ENCODE assay signal across 25 mouse cellular contexts in the genomic region with DNA sequence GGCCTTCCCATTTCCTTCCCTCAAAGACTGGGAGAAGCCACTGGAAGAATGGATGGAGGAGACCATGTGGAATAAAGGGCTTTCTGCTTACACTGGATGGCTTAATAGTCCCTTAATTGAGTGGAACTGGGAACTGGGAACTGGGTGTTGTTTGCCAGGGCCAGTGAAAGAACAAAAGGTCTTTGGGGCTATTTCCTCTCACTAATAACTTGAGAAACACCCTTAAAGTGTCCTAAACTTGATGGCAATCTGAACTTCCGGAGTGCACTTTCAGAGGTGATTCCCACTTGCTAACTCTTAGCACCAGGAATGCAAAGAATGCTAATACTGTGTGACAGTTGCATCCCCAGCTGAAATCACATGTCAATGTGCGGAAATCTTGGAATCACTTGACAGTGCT.
DNase-seq lines count a peak whose midpoint lies in the region; ATAC-seq lines count a peak whose summit lies in the region.
"Had no signal": no experiment of that assay in that cellular context is flagged by ENCODE, and none has a peak within 500 bp of the region (broad histone marks: within the 10 kb centered on the region; RNA-seq: fewer than 3 reads in every experiment).

No protein-coding gene starts in this region.

- no peak overlapping the region for H3K9ac ChIP-seq in hindbrain, embryonic 16.5 days (ENCODE audit: low read depth, low read length)
- H3K9ac ChIP-seq in neural tube, embryonic 15.5 days (replicated peaks): no peak overlapping the region
- H3K9ac ChIP-seq: embryonic facial prominence, embryonic 12.5 days; embryonic facial prominence, embryonic 15.5 days; forebrain, postnatal 0 days; hindbrain, embryonic 14.5 days had no signal

- DNase-seq in embryo, embryonic 10 days (ENCODE audit: low spot score): peak; percentile 45
- no peak for DNase-seq in embryo, embryonic 11 days
- DNase-seq in hindbrain, embryonic 10.5 days (ENCODE audit: low spot score): no peak
- DNase-seq in retina, postnatal 1 day: peak; percentile 57
- DNase-seq in retina, embryonic 14.5 days (ENCODE audit: low spot score): no peak
- DNase-seq: adrenal gland, adult 8-10 months; adrenal gland, postnatal 25 days; cerebellum, adult 11-12 months; cerebellum, adult 8-10 months; cerebellum, postnatal 10 days; cerebellum, postnatal 36 days; forebrain, postnatal 0 days; gastrocnemius, postnatal 10 days; gastrocnemius, postnatal 36 days; heart, postnatal 36 days had no signal

- no peaks in the 10 kb centered on the region for H3K27me3 ChIP-seq in hindbrain, embryonic 10.5 days (ENCODE audit: insufficient read depth, poor library complexity, severe bottlenecking)
- H3K27me3 ChIP-seq in hindbrain, embryonic 16.5 days (replicated peaks; ENCODE audit: control insufficient read depth, insufficient read depth, low read length): no peaks in the 10 kb centered on the region
- H3K27me3 ChIP-seq in neural tube, embryonic 15.5 days (replicated peaks): no peaks in the 10 kb centered on the region
- H3K27me3 ChIP-seq: CH12.LX; embryonic facial prominence, embryonic 12.5 days; embryonic facial prominence, embryonic 15.5 days had no signal

- no peak overlapping the region for H3K4me3 ChIP-seq in hindbrain, embryonic 10.5 days
- no peak overlapping the region for H3K4me3 ChIP-seq in hindbrain, embryonic 16.5 days (ENCODE audit: low read length)
- H3K4me3 ChIP-seq in neural tube, embryonic 15.5 days (replicated peaks): no peak overlapping the region
- H3K4me3 ChIP-seq: embryonic facial prominence, embryonic 12.5 days; embryonic facial prominence, embryonic 15.5 days had no signal

- H3K9me3 ChIP-seq in hindbrain, embryonic 10.5 days: no peaks in the 10 kb centered on the region
- no peaks in the 10 kb centered on the region for H3K9me3 ChIP-seq in hindbrain, embryonic 16.5 days (ENCODE audit: control insufficient read depth, low read length)
- no peaks in the 10 kb centered on the region for H3K9me3 ChIP-seq in neural tube, embryonic 15.5 days (replicated peaks)
- H3K9me3 ChIP-seq: embryonic facial prominence, embryonic 12.5 days; embryonic facial prominence, embryonic 15.5 days had no signal

- H3K27ac ChIP-seq in hindbrain, embryonic 10.5 days: 0 out of 2 replicates have a peak overlapping the region, but pooled peaks have one; percentile 12
- no peak overlapping the region for H3K27ac ChIP-seq in hindbrain, embryonic 16.5 days (ENCODE audit: low read depth, low read length)
- H3K27ac ChIP-seq in neural tube, embryonic 15.5 days (replicated peaks): no peak overlapping the region
- H3K27ac ChIP-seq: embryonic facial prominence, embryonic 12.5 days; embryonic facial prominence, embryonic 15.5 days; hindbrain, embryonic 14.5 days had no signal

- no peak overlapping the region for H3K4me2 ChIP-seq in hindbrain, embryonic 16.5 days (ENCODE audit: low read length)
- no peak overlapping the region for H3K4me2 ChIP-seq in neural tube, embryonic 15.5 days
- H3K4me2 ChIP-seq: embryonic facial prominence, embryonic 12.5 days; embryonic facial prominence, embryonic 15.5 days; heart, embryonic 11.5 days; hindbrain, embryonic 14.5 days had no signal

- H3K4me1 ChIP-seq in hindbrain, embryonic 10.5 days (replicated peaks): no peaks in the 10 kb centered on the region; the same call in 1 of the 2 replicates
- no peaks in the 10 kb centered on the region for H3K4me1 ChIP-seq in hindbrain, embryonic 16.5 days (ENCODE audit: control insufficient read depth, insufficient read depth, low read depth, low read length)
- peaks cover 6% of the 10 kb centered on the region; the same call in 1 of the 2 replicates for H3K4me1 ChIP-seq in neural tube, embryonic 15.5 days

- no peak for ATAC-seq in hindbrain, embryonic 16.5 days
- no peak for ATAC-seq in neural tube, embryonic 15.5 days (ENCODE audit: low FRiP score)
- ATAC-seq in CD4-positive, CD25-positive, alpha-beta regulatory T cell, adult 4 months: no peak
- ATAC-seq: forebrain, embryonic 14.5 days; forebrain, postnatal 0 days had no signal

- H3K36me3 ChIP-seq in hindbrain, embryonic 10.5 days: no peaks in the 10 kb centered on the region
- no peaks in the 10 kb centered on the region for H3K36me3 ChIP-seq in hindbrain, embryonic 16.5 days (ENCODE audit: control insufficient read depth, insufficient read depth, low read length)
- H3K36me3 ChIP-seq in neural tube, embryonic 15.5 days: no peaks in the 10 kb centered on the region
- H3K36me3 ChIP-seq: embryonic facial prominence, embryonic 12.5 days; embryonic facial prominence, embryonic 15.5 days; G1E had no signal

- 77% methylated on average over 2 of the region's 2 CpGs for WGBS in hindbrain, embryonic 10.5 days
- WGBS in hindbrain, embryonic 16.5 days: 84% methylated on average over 2 of the region's 2 CpGs
- WGBS in neural tube, embryonic 15.5 days: 59% methylated on average over 2 of the region's 2 CpGs

Comparison
In these comparisons a context has a peak if more than half of its experiments do, and no peak if none do; other contexts are left out.
1. DNase-seq: peak in embryo, embryonic 10 days (single experiment) and retina, postnatal 1 day (single experiment); none in embryo, embryonic 11 days (single experiment), hindbrain, embryonic 10.5 days (single experiment) and retina, embryonic 14.5 days (single experiment).